8 mouse cellular contexts compared by ENCODE assay signal in genomic region chr9:79977549-79977971, GRCm38 (mm10). TPM values are rescaled to one million over a fixed set of nuclear protein-coding genes. Genes with fewer than 3 reads are reported as not detected.
DNase-seq lines count a peak whose midpoint lies in the region; ATAC-seq and TF ChIP-seq lines count a peak whose summit lies in the region.

No protein-coding gene starts in this region.

- ATAC-seq in liver, embryonic 12.5 days, result no peak
- ATAC-seq in midbrain, postnatal 0 days (ENCODE audit: low FRiP score), result no peak
- ATAC-seq in stomach, postnatal 0 days (ENCODE audit: low FRiP score, low TSS enrichment), result peak; percentile 88

- no peaks in the 10 kb centered on the region for H3K9me3 ChIP-seq in embryonic facial prominence, embryonic 10.5 days
- H3K9me3 ChIP-seq in liver, embryonic 12.5 days (replicated peaks), result no peaks in the 10 kb centered on the region
- H3K9me3 ChIP-seq in midbrain, postnatal 0 days (ENCODE audit: low read length), result no peaks in the 10 kb centered on the region
- H3K9me3 ChIP-seq in stomach, postnatal 0 days (ENCODE audit: control insufficient read depth, low read length), result no peaks in the 10 kb centered on the region

- peak; percentile 19 for DNase-seq in ZHBTc4 (ENCODE audit: low read depth, low spot score)
- DNase-seq in embryonic facial prominence, embryonic 10.5 days (ENCODE audit: low spot score), result peak; percentile 59
- peak; percentile 84 for DNase-seq in heart, adult 8-10 months (ENCODE audit: low spot score)
- DNase-seq in kidney, adult 18-20 months, result peak; percentile 55
- no peak for DNase-seq in midbrain, postnatal 0 days (ENCODE audit: low spot score)
- DNase-seq in stomach, postnatal 0 days (ENCODE audit: low spot score), result peak; percentile 56
- no peak for DNase-seq in cerebellum, postnatal 36 days

- H3K27me3 ChIP-seq in embryonic facial prominence, embryonic 10.5 days (replicated peaks; ENCODE audit: low read depth, poor library complexity, severe bottlenecking), result no peaks in the 10 kb centered on the region
- no peaks in the 10 kb centered on the region for H3K27me3 ChIP-seq in liver, embryonic 12.5 days (replicated peaks)
- H3K27me3 ChIP-seq in midbrain, postnatal 0 days (ENCODE audit: insufficient read depth, low read length), result no peaks in the 10 kb centered on the region
- no peaks in the 10 kb centered on the region for H3K27me3 ChIP-seq in stomach, postnatal 0 days (ENCODE audit: control insufficient read depth, insufficient read depth, low read length)

- TF ChIP-seq CTCF in midbrain, postnatal 0 days (IDR thresholded peaks at IDR 0.05), result no peak
- no peak for TF ChIP-seq CTCF in stomach, postnatal 0 days (IDR thresholded peaks at IDR 0.05; ENCODE audit: low read depth)

- peak overlapping the region; percentile 68 for H3K27ac ChIP-seq in embryonic facial prominence, embryonic 10.5 days (replicated peaks)
- no peak overlapping the region for H3K27ac ChIP-seq in liver, embryonic 12.5 days
- H3K27ac ChIP-seq in midbrain, postnatal 0 days (ENCODE audit: low read depth, low read length), result no peak overlapping the region
- peak overlapping the region; percentile 86 for H3K27ac ChIP-seq in stomach, postnatal 0 days (replicated peaks)

- WGBS in embryonic facial prominence, embryonic 10.5 days, result 9% methylated on average over 13 of the region's 13 CpGs
- 2% methylated on average over 13 of the region's 13 CpGs for WGBS in liver, embryonic 12.5 days (ENCODE audit: insufficient replicate concordance)
- WGBS in midbrain, postnatal 0 days, result 10% methylated on average over 13 of the region's 13 CpGs
- WGBS in stomach, postnatal 0 days, result 1% methylated on average over 13 of the region's 13 CpGs

- no peak for TF ChIP-seq EP300 in stomach, postnatal 0 days (optimal IDR thresholded peaks at IDR 0.05)

- H3K4me1 ChIP-seq in embryonic facial prominence, embryonic 10.5 days, result peaks cover 16% of the 10 kb centered on the region
- H3K4me1 ChIP-seq in liver, embryonic 12.5 days, result peaks cover 8% of the 10 kb centered on the region; the same call in 1 of the 2 replicates
- H3K4me1 ChIP-seq in midbrain, postnatal 0 days (ENCODE audit: insufficient read depth, low read length), result 0 out of 2 replicates have a peak, but pooled peaks cover 6% of the 10 kb centered on the region
- H3K4me1 ChIP-seq in stomach, postnatal 0 days (replicated peaks; ENCODE audit: control insufficient read depth, insufficient read depth), result no peaks in the 10 kb centered on the region

- peak overlapping the region; percentile 54 for H3K4me2 ChIP-seq in liver, embryonic 12.5 days
- H3K4me2 ChIP-seq in midbrain, postnatal 0 days (ENCODE audit: low read depth, low read length, poor library complexity, severe bottlenecking), result peak overlapping the region; percentile 48
- peak overlapping the region; percentile 60 for H3K4me2 ChIP-seq in stomach, postnatal 0 days (replicated peaks; ENCODE audit: low read depth)

- no peaks in the 10 kb centered on the region for H3K36me3 ChIP-seq in embryonic facial prominence, embryonic 10.5 days (replicated peaks)
- H3K36me3 ChIP-seq in liver, embryonic 12.5 days, result no peaks in the 10 kb centered on the region
- no peaks in the 10 kb centered on the region for H3K36me3 ChIP-seq in midbrain, postnatal 0 days (ENCODE audit: insufficient read depth, low read length)
- H3K36me3 ChIP-seq in stomach, postnatal 0 days (ENCODE audit: control insufficient read depth, insufficient read depth, low read length), result no peaks in the 10 kb centered on the region

- H3K4me3 ChIP-seq in embryonic facial prominence, embryonic 10.5 days, result peak overlapping the region; percentile 48
- peak overlapping the region; percentile 25 for H3K4me3 ChIP-seq in liver, embryonic 12.5 days
- H3K4me3 ChIP-seq in midbrain, postnatal 0 days (ENCODE audit: low read depth, low read length), result peak overlapping the region; percentile 20
- H3K4me3 ChIP-seq in stomach, postnatal 0 days (ENCODE audit: low read depth, low read length), result peak overlapping the region; percentile 45

- no peak overlapping the region for H3K9ac ChIP-seq in liver, embryonic 12.5 days
- H3K9ac ChIP-seq in midbrain, postnatal 0 days (replicated peaks; ENCODE audit: low read length, poor library complexity, severe bottlenecking), result no peak overlapping the region
- H3K9ac ChIP-seq in stomach, postnatal 0 days (ENCODE audit: low read length), result peak overlapping the region; percentile 63

RNA-seq across cellular contexts. Expression of gene Filip1, which starts 35.1 kb away (rescaled TPM):
- polyA plus RNA-seq in embryonic facial prominence, embryonic 10.5 days (2016; fragmentation: Nextera tagmentation; extraction: Ambion mirVana), result 2.9 and 3.3 TPM in 2 replicates
- total RNA-seq in heart, adult 8-10 months (2022), result 100 to 1,000 TPM; 107 to 134 (median 116) TPM
- 0.94 and 1.2 TPM in 2 replicates for polyA plus RNA-seq in liver, embryonic 12.5 days (2016; fragmentation: Nextera tagmentation; extraction: Ambion mirVana)
- 3.1 and 4.3 TPM in 2 replicates for total RNA-seq in midbrain, postnatal 0 days (2014; rRNA removed)
- 2.8 and 3.6 TPM in 2 replicates for polyA plus RNA-seq in midbrain, postnatal 0 days (2015; fragmentation: Nextera tagmentation; extraction: Ambion mirVana)
- 7.4 and 9.6 TPM in 2 replicates for polyA plus RNA-seq in stomach, postnatal 0 days (2015; fragmentation: Nextera tagmentation; extraction: Ambion mirVana)

Comparison
In these comparisons a context has a peak if more than half of its experiments do, and no peak if none do; other contexts are left out.
1. DNase-seq: peak in ZHBTc4 (single experiment), embryonic facial prominence, embryonic 10.5 days (single experiment), heart, adult 8-10 months (single experiment), kidney, adult 18-20 months (single experiment) and stomach, postnatal 0 days (single experiment); none in midbrain, postnatal 0 days (single experiment) and cerebellum, postnatal 36 days (0 of 2).
2. H3K27ac ChIP-seq: peak in embryonic facial prominence, embryonic 10.5 days (single experiment) and stomach, postnatal 0 days (single experiment); none in liver, embryonic 12.5 days (single experiment) and midbrain, postnatal 0 days (single experiment).
3. Peak in every context shown above with its lines, with median percentiles within 50 percentile points of each other: H3K4me3 ChIP-seq and H3K4me2 ChIP-seq.